Mouse (Mus musculus) stomach, adult 2 months (tissue): ENCODE results near the gene Zbtb21. TPM values are rescaled to one million over a fixed set of nuclear protein-coding genes. Genes with fewer than 3 reads are reported as not detected.

Experiments
- polyA plus RNA-seq: library from polyadenylated mRNA; depleted of rRNA; stranded (reverse); fragments of >200 nt; gene quantifications from 2 replicates; pipeline ENCODE4 v1.2.3, GENCODE M21; 2012; rRNA removed

The Zbtb21 gene
- polyA plus RNA-seq = 3.9 and 6.2 TPM in 2 replicates

DNA sequence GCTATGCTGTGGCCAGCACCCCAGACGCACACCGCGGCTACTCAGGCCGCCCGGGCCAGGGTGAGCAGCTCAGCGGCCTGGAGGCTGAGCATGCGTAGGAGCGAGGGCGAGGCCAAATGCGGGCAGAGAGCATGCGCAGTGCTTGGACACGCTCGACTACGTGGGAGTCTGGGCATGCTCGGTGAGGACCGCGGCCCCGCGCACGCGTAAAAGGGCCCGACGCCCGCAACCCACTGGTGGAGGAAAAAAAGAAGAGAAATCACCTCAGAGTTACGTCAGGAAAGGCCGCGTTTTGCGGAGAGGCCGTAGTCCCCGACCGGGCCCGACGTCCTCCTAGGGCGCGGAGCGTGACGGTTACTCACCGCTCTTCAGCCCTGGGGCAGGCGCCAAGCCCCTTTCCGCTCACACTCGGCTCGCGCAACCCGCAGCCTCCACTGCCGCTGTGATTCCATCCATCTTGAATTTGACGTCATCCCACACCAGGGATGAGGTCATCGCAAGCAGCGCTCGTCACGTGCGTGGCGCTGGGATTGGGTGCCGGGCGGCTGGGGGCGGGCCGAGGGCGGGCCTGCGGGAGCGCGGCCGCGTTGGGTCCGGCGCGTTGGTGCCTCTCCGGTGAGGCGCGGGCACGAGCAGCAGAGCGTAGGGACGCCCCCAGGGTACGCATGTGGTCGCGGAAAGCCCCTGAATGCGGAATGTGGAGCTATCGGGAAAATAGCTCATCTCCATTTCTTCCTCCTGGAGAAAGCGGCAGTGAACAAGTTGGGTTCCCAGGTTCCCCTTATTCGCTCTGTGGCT is at the start of gene Zbtb21, which contains the start of gene C2cd2:
Zbtb21 (minus strand) TSS at position 472 of the 798 bp plus-strand sequence.
C2cd2 (minus strand) TSS at position 448 of the 798 bp plus-strand sequence.

DNA sequence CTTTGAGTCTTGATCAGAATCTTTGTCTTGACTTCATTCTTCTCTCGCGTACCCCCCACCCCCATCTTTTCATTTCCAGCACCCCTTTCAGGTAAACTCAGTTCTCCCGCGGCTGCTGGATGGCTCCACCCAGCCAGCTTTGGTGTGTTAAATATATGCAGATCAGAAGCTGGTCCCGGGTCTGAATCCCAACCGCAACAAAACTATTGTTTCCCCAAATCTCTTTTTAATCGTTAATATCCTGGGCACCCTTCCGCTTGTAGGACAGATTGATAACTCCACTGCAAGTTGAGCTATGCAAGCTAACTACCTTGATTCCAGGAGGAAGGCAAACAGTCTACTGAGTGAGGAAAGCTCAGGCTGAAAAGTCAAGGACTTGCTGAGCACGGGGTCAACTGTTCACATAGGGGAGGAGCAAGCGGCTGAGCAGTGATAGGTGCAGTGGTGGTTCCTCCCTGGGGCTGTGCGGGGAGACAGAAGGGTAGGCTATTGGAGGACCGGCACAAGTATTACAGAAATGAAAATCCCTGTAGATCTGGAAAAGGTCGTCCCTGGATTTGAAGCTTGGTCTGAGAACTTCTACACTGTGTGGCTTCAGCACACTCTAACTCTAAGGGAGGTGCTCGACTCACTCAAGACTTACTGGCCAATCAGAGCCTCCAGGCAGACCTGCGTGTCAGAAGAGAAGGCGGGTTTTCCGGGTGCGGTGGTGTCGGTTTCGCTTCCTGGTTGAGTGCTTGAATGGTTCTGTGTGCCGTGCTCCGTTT is 34.4 kb upstream of the Zbtb21 start, which contains the start of gene B230307C23Rik:
B230307C23Rik (plus strand) TSS at position 700 of the 767 bp plus-strand sequence.

Other genes starting within 250 kb of the Zbtb21 start
- 8.2 and 8.9 TPM in 2 replicates for gene Ripk4, start 198.8 kb downstream of the Zbtb21 start, polyA plus RNA-seq
- gene Prdm15, start 110.8 kb downstream of the Zbtb21 start, polyA plus RNA-seq = 2.7 TPM in 2 replicates
- gene C2cd2, start within 50 bp of the Zbtb21 start, polyA plus RNA-seq = 16.9 and 44.0 TPM in 2 replicates
- 1.1 and 1.6 TPM in 2 replicates for gene B230307C23Rik, start 34.7 kb upstream of the Zbtb21 start, polyA plus RNA-seq
- gene A630089N07Rik, start 119.8 kb upstream of the Zbtb21 start, polyA plus RNA-seq = 0.03 and 0.12 TPM in 2 replicates